Mouse (Mus musculus): ENCODE results near the gene Polr3a.

DNA sequence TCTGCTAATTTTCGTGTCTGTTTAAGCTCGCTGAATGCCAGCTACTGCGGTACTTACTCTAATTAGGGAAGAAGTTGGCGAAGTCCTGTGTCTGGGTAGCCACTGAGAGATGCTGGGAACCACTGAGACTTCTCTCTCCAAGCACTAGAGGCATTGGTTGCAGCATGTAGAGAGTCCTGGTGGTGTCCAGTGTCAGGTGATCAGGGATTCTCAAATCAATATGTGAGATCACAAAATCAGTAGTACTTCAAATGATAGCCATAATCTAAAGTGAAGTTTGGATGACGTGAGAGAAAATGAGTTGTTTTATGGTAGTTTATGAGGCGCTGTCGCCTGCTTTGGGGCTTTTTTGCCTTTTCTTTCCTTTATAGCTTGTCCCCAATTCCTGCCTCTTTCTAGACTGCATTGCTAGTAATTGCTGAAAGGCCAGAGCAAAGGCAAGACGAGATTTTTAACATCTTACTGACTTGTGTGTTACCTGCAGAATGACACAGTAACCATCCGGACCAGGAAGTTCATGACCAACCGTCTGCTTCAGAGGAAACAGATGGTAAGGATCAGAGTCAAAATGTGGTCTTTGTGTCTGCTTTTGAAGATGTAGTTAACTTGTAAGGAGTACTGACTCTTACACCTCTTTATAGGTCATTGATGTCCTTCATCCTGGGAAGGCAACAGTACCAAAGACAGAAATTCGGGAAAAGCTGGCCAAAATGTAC lies 4.6 kb upstream of the Polr3a start:
- no peak for TF ChIP-seq CTCF (IDR thresholded peaks at IDR 0.05; ENCODE audit: borderline replicate concordance, extremely low read depth, insufficient read depth, insufficient read length)
- TF ChIP-seq POLR2A (IDR thresholded peaks at IDR 0.05; ENCODE audit: borderline replicate concordance, extremely low read depth, insufficient read depth, insufficient read length, poor library complexity, severe bottlenecking), result no peak

Measured in brain, embryonic 14.5 days (tissue).